Mouse (Mus musculus): ENCODE results near the gene Mdfic.

The Mdfic gene

DNA sequence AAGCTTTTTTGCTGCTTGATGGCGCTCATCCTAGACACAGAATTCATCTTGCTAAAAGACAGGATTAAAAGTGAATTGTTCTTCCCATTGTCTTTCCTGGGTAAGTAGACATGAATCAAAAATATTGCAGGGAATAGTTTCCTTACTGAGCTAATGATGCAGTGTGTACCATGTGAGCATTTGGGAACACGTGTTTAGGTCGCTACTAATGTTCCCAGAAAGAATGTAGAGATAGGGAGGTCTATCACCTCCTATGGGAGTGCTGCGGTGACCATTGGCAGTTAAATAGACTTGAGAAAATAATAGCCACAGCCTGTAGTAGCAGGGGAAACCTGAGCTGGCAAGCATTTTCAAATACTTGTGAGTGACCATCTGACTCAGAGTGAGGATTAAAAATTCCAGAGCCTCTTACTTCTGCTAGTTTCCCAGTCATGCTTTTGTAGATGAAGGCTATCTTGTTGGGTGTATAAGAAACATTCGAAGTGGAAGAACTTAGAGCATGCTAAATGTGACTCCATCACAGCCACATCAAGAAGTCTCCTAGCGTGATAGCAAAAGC is 22.2 kb downstream of the Mdfic start:
- DNase-seq (ENCODE audit: low read depth) = no peak

DNA sequence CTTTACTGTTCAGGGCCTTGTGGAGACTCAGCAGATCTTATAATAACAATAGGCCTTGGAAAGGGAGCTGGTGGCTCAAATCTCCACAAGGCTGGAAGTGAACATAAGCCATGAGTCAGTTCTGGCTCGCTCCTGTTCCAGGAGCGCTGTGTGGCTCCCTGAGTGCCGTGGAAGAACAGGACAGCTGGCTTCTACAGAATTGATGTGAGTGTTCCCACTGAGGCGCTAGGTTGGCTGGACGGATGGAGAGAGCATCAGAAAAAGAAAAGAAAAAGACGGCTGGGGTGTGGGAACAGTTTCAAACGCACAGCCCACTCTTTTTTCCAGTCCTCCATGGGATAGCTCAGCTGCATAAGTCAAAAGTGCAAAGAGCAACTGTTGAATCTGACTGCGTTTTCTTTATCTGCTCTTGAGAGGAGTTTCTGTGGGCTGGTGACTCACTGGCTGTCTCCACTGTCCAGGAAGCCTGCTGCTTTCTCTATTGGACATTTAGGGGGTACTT is 22.9 kb downstream of the Mdfic start:
- DNase-seq (ENCODE audit: low read depth) = no peak

DNA sequence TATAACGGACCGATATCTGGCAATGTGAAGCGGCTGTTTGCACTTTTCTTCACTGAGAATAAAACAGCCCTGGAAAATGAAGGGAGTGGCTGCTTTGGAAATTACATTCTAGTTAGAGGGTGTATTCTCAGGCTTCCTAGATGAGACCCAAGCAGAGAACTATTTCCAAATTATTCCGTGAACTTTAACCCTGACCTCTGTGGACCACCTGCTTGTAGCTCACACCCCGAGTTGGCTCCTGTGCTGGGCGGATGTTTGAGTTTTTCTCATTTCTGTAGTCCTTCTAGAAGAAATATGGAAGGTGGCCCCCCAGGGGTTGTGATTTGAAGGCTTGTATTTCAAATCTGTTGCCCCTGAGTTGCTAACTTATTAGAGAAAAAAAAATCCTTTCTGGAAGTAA is 23.3 kb downstream of the Mdfic start:
- no peak for DNase-seq (ENCODE audit: low read depth)

DNA sequence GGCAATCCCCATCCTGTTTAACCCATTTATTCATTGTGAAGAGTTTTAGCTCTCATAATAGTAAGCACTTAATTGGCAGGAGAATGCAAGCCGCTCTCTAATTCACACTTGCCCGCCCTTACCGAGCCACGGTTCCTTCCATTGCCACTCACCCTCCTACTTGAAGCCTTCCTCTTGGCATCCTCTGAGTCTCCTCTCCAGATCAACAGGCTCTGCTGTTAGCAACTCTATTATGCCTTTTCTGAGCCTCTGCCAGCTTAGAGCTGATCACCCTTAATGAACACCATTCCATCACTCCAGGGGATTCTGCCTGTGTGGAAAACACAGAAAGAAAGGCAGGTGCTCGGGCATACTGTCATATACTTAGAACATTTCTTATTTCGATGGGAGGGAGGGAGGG is 24.9 kb downstream of the Mdfic start:
- no peak for DNase-seq (ENCODE audit: low read depth)

DNA sequence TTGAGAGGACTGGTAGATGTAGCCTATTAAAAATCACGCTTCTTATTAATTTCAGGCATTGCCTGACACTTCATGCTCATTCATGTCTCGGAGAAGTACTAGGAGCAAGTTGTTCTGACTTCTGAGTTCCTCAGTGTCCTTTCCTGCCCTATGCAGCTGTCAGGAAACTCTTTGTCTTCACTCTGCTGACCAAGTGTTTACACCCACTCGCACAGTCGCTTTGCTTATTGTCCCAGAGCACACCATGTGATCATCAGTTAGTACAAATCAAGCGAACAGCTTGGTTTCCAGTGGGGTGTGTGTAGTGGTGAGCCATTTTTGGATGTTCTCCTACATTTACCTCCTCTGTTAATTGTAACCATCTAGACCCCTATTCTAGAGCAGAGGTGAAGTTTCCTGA is 25.4 kb downstream of the Mdfic start:
- no peak for DNase-seq (ENCODE audit: low read depth)

DNA sequence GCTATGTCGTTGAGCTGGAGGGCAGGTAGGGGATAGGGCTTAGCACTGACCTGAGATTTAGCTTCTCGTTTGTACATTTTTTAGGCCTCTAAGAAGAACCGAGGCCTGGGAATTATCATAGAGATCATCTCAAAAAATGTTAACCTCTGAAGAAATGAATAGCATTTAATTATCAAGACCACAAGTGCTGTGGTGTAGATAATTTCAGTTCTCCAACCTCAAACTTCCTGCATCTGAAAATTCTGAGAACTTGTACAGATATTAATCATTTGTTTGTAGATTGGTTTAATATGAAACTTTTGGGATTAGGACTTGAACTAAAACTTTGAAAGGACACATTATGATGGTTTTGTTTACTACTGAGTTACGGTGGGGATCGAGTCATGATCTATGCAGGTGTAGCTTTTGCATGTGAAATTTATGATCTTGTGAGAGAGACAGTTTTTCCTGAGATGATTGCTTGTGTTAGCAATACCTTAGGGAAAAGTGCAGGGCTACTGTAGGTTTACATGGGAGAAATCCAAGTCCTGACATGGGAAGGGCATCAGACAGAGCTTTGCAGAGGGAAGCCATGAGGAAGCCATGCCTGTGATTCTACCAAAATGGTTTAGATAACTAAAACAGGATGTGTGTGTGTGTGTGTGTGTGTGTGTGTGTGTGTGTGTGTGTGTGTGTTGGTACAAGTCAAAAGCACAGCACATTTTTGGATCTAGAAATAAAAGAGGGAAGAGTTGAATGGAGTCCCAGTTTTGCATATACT is 27.1 kb downstream of the Mdfic start:
- DNase-seq (ENCODE audit: low read depth) = no peak

DNA sequence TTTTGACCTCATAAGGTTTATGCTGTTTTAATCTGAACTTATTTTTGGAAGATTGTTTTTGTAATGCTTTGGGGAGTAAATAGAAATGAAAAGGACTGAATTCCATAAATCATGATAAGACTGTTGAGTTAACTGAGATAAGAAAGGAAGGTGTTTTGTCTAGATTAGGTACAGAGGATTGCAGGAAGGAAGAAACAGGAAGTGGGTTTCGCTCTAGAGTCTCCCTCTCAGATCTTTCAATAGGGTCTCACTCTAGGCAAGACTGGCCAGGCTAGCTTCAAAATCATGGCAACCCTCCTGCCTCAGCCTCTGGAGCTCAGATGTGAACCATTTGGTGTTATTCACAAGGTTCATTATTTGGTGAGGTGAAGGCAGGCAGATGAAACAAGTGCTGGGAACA is 27.8 kb downstream of the Mdfic start:
- DNase-seq (ENCODE audit: low read depth) = no peak

DNA sequence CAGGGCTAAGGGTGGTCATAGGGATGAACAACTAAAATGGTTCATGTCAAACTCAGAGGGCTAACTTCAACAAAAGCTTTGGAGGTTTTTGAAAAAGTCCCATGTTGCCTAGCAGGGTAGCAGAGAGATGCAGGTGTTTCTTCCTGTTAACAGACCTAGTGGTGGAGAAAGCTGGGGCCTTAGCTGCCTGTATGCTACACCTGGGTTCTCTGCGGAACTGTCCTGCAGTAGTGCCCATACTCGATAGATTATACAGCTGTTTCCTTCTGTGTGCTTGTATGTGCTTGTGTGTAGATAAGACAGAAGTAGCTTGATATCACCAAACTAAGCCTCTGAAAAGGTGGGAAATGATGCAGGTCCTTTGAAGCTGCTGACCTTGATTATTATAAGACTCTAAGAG is 28.5 kb downstream of the Mdfic start:
- no peak for DNase-seq (ENCODE audit: low read depth)

DNA sequence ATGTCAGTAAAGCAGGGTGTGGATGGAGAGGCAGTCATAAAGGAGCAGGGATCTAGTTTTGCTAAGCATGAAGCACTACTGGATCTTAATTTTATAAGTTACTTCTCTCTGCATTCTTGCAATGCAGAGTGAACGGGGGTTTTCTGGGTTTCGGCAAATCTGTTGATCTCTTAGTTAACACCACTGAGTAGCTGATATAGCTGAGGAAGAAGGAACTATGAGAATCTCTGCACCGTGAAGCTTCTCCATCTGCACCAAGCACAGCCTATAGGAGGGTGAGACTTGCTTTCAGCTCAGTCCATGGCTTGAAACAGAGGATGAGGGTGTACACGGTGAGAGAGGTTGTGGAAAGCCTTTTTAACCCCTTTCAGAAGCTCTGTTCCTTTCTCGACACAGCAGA is 29.6 kb downstream of the Mdfic start:
- DNase-seq (ENCODE audit: low read depth) = no peak

DNA sequence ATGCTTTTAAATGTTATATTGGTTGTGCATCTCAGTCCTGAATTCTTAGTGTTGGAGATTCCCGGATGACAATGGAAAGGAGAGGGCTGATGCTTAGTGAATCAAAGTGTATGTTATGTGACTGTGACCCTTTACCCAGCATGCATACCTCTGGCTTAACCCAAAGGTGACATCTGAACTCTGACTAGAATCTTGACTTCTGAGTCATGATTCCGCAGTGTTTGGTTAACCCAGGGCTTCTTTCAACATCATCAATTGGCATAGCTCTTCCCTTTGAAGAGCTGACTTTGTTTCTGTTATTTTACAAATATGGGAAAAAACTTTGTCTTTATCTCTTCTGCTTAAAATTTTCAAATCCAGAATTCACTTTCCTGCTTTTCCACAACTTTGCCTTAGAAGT is 30.9 kb downstream of the Mdfic start:
- no peak for DNase-seq (ENCODE audit: low read depth)

DNA sequence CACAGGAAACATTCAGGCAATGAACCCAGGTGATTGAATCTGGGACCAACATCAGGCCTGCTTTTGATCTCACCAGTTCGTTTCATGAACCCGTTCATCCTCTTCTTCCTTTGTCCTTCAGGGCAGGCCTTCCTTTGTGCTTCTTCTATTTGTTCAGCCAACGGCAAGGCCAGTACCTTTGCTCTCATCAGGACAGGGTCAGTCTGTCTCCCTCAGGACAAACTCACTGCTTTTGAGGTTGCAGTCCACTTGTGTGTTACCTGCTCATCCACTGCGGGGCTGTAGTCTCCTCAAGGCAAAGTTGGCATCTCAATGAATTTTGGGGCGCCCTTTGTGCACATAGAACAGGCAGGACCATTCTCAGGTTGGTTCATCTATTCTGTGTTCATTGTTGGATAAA is 31.7 kb downstream of the Mdfic start:
- DNase-seq (ENCODE audit: low read depth) = no peak

DNA sequence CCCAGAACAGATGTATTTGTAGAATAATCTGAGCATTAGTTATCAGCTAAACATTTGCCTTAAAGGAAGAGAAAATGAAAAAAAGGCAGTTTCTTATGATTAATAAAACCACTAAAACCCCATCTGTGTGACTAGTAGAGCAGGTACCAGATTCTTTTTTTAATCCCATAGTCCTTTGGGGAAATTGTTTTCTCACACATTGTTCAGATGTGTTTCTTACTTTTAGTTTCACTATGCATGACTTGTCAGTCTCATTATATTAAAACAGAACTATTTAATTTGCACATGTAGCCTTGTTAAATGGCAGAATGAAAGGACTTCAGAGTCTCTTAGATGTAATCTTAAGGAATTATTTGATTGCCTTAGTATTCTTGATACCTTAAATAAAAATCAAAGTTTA is 32.7 kb downstream of the Mdfic start:
- DNase-seq (ENCODE audit: low read depth) = no peak

DNA sequence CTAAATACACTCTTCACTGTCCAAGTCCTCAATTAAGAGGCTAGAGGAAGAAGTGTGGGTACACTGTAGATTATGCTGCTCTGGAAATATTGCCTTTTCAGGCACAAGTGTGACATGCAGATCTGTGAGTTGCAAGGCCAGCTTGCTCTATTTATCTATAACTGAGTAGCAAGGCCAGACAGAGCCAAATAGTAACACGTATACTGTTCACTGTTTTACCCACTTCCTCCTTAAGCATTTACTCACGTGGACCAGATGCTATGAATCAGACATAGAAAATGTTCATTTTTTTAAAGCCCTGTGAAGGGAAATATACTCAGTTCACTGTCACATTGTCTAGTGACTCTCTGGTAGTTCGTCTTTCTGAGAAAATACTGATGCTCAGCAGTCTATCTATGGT is 37.9 kb downstream of the Mdfic start:
- DNase-seq (ENCODE audit: low read depth) = no peak

DNA sequence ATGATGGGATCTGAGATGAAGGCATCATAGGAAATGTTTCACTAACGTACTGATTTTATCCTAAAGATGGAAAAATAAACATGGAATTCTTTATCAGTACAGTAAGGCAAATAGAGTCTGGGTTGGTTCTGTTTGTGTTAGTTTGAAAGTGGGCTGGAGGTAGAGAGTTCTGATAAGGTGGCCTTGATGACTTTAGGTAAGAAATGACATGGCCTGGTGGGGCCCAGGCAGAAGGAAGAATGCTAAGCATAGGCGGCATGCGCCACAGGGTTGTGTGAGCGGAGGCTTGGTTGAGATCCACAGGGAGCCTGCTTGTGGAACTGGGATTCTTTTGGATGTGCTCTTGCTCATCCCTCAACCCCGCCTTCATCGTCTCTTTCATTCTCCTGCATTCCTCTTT is 40.3 kb downstream of the Mdfic start:
- no peak for DNase-seq (ENCODE audit: low read depth)

DNA sequence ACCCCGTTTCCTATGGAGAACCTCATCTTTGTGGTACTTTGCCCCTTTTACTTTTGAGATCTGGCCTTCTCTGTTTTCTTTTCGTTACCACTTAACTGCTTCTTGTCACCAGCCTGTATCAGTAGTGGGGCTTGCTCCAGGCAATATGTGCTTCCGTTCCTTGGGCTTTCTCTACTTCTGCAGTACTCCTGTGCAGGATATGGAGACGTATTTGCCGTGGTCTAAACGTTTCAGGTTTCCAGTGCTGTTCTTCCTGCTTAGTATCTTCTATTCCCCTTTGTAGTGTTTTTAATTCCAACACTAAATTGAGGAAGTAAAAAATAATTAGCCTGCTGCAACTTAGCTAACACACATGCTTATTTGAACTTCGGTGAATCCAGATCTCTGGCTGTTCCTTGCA is 43.6 kb downstream of the Mdfic start:
- DNase-seq (ENCODE audit: low read depth) = no peak

DNA sequence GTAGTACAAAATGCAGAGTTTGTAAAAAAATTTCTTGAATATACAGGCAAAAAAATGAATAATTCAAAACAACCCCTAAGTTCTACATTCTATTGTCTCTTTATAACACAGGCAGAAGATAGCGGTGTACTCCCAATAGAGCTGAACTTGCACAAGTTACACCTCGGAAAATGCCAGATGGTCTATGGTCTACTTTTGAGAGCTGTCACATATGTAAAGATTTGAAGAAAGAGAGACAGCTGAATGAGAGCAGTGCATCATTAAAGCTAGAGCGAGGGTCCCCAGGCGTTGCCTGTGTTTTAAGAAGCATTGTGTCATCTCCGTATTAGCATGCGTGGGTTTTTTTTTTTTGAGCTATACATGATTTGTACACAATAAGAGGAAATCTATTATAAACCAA is 47.0 kb downstream of the Mdfic start:
- no peak for DNase-seq (ENCODE audit: low read depth)

DNA sequence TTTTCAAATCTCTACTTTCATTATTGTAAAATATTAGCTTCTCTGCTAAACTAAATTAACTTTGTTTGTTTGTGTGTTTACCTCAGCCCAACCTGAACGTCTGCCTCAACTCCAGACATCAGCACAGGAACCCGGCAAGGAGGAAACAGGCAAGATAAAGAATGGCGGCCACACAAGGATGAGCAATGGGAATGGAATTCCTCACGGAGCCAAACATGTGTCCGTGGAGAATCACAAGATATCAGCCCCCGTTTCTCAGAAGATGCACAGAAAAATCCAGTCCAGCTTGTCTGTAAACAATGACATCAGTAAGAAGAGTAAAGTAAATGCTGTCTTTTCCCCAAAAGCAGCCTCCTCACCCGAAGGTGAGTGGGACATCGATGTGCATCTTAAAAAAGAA is 49.7 kb downstream of the Mdfic start:
- DNase-seq (ENCODE audit: low read depth) = no peak

DNA sequence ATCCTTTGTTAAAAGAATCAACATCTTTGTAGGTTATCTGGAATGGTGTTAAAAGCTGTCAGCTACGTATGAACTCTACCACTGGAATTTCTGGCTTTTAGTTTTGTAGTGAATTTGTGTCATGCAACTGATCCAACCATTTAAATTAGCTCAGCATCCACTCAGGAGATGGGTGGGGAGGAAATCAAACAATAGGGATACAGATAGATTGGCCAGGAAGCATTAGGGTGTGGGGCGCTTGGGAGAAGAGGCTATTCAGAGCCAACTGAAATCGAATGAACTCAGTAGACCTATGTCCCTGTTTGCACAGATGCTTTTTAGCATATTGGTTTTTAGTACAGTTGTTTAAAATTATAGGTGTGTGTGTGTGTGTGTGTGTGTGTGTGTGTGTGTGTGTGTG is 56.6 kb downstream of the Mdfic start:
- DNase-seq (ENCODE audit: low read depth) = no peak

DNA sequence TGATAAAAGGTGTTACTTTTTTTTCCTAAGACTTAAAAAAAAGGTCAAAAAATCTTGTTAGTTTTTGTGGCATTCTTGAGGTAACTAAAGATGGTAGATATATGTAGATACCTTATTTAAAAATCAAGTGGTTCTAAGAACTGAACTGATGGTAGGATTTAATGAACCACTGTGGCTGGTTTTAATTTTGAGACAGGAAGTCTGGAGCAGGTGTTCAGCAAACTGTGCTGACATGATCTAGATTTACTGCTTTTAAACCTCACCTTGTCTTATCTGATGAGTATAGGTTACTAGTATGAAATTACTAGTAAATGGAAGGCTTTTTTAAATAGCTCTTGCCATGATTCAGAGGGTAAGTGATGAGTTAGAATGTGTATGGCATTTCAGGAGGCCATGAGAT is 59.7 kb downstream of the Mdfic start:
- DNase-seq (ENCODE audit: low read depth) = no peak

DNA sequence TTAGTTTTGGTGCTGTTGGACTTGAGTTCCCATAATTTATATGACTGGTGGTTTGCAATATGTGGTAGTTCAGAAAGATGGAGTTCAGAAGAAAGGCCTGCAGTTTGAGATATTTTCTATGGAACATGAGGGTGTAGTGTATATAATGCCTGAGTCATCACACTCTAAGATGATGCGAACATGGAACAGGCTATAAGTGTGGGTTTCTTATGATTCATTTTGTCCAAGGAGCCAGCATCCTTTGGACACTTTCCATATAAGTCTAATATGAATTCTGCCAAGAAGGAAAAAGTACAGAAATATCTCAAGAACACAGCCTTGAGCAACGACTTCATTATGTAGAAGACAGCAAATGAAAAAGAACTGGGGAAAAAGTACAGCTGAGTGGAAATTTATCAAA is 60.2 kb downstream of the Mdfic start:
- no peak for DNase-seq (ENCODE audit: low read depth)

DNA sequence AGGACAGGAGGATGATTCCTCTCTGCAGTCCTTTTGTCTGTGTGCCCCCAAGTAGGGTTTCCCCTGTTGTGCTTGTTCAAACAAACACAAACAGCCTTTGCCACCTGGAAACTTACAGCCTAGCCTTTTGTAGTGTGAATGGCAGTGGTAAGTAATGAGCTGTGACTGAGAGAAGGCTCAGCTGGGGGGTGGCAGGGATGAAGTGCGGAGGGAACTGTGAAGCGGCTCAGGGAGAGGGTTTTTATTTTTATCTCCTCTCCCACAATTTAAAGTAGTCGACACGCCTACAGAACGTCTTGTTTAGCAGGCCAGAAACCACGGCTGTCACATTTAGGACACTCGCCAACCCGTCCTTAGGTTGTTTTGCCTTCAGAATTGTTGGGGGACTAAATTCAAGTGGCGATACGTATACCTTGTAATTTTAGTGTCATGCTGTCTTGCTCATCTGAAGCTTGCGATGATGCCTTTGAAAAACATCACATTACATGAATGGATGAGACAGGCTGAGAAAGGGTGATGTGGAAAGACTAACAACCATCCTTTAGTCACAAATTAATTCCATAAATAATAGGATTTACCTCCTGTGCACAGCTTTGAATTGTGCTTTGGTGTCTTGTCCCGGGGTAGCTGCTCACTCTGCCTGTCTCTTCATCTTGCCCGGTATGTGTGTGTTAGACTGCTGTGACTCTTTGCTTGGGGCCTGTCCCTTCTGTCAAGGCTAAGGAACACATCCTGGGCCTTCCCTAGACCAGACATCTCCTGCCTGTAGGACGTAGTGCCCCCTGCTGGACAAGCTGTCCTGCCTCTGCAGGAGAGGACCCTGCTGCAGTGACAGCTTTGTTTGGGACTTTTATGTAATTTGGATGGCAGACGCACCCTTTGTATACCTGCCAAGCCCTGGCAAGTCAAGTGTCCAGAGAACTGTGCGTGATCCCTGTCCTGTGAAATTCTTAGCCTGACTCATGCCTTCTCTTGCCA is 69.4 kb downstream of the Mdfic start:
- DNase-seq (ENCODE audit: low read depth) = peak; percentile 14

DNA sequence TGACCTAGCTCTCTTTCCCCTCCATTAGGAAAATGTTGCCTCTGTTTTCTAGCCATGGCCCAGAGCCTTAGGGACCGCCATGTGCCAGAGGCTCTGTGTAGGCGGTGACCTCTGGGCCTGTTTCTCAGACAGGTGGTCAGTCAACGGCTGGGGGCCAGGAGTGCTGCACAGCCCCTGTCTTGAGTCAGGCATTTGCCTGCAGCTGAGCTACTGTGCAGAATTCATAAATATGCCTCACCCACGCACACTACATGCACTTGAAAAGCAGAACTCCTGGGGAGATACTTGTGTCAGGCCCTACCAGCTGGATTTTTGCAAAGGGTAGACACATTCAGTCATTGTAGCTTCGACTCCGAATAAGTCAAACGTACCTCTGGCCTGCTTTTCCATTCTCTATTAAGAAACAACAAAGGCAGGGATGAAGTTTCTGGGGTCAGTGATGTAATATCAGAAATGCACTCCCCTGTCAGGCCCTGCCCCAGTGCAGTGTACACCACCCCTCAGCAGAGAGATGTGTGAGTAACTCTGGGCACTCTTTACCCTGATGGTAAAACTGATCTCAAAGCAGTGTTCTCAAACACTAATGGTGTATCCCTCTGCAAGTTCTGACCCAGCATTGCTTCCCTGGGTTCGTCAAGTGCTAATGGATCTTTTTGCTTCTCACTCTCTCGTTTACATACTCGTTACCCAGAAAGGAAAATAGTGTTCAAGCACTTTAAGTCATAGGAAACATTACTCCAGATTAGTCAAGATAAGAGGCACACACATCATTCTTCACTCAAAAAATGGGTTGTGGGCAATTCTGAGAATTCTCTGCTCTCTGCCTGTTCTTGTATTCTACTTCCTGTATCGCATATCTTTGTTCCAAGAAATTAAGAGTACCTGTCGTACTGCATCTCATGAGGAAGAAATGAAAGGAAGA is 72.5 kb downstream of the Mdfic start:
- DNase-seq (ENCODE audit: low read depth) = no peak

All from c-Kit-positive CD71-negative TER-119-negative erythroid progenitor cells, embryonic 14.5 days (primary cell).